Mouse (Mus musculus) heart, embryonic 14.5 days (tissue): ENCODE data around the gene Pan3. TPM values are rescaled to one million over a fixed set of nuclear protein-coding genes. Genes with fewer than 3 reads are reported as not detected.

Source experiments
- ATAC-seq: fragments of 200-750 bp; cut with Nextera tagmentation; 2 replicates; pipeline ENCODE4 v1.8.0; 2017; ENCODE audit warnings: low read depth, moderate TSS enrichment; ENCODE audit not compliant: insufficient number of reproducible peaks, insufficient read depth, low FRiP score
- H3K27ac ChIP-seq, 2 experiments: fragments of 200-500 bp in 1 of 2; fragments of 300-500 bp in 1 of 2; sonication (generic) in 1 of 2; replicated peaks in 1 of 2; 2 replicates each; pipeline ENCODE4 v1.5.1; 2012 to 2014; ENCODE audit warnings: low read depth in 2 of 2, low read length in 2 of 2, control low read depth in 1 of 2, mild to moderate bottlenecking in 1 of 2, mixed read lengths in 1 of 2; ENCODE audit not compliant: control insufficient read depth in 1 of 2, insufficient read depth in 1 of 2
- H3K27me3 ChIP-seq: fragments of 300-500 bp; sonication (generic); 2 replicates; pipeline ENCODE4 v1.6.1; 2014; ENCODE audit warnings: mild to moderate bottlenecking, low read length, control low read depth; ENCODE audit not compliant: control insufficient read depth, insufficient read depth
- H3K36me3 ChIP-seq: fragments of 300-500 bp; sonication (generic); 2 replicates; pipeline ENCODE4 v1.6.1; 2014; ENCODE audit warnings: mild to moderate bottlenecking, control low read depth, low read length, mixed read lengths; ENCODE audit not compliant: control insufficient read depth, insufficient read depth
- H3K4me1 ChIP-seq, 2 experiments: fragments of 200-500 bp in 1 of 2; fragments of 300-500 bp in 1 of 2; sonication (generic) in 1 of 2; 2 replicates each; pipeline ENCODE4 v1.6.1; 2012 to 2014; ENCODE audit warnings: low read length in 2 of 2, control low read depth in 1 of 2, mixed read lengths in 1 of 2; ENCODE audit not compliant: control insufficient read depth in 2 of 2, insufficient read depth in 2 of 2
- H3K4me2 ChIP-seq: fragments of 300-500 bp; sonication (generic); 2 replicates; pipeline ENCODE4 v1.6.1; 2014; ENCODE audit warnings: mild to moderate bottlenecking, low read length
- H3K4me3 ChIP-seq, 2 experiments: fragments of 200-500 bp in 1 of 2; fragments of 300-500 bp in 1 of 2; sonication (generic) in 1 of 2; 2 replicates each; pipeline ENCODE4 v1.5.1; 2012 to 2014; ENCODE audit warnings: low read length in 2 of 2, mild to moderate bottlenecking in 2 of 2, control low read depth in 1 of 2, low read depth in 1 of 2, moderate library complexity in 1 of 2; ENCODE audit not compliant: control insufficient read depth in 1 of 2, insufficient read depth in 1 of 2
- H3K9ac ChIP-seq: fragments of 300-500 bp; sonication (generic); 2 replicates; pipeline ENCODE4 v1.6.1; 2014; ENCODE audit warnings: mild to moderate bottlenecking, low read length
- H3K9me3 ChIP-seq: fragments of 300-500 bp; sonication (generic); 2 replicates; pipeline ENCODE4 v1.6.1; 2016; ENCODE audit warnings: low read length, control low read depth; ENCODE audit not compliant: control insufficient read depth
- WGBS: fragments of 180-500 bp; shearing (Covaris S2); extraction: QIAGEN DNeasy Blood & Tissue Kit; methylation state at CpG from one replicate; pipeline ENCODE4 v1.1.7; 2014; 5-methylcytosine and 5-hydroxymethylcytosine counted together
- polyA plus RNA-seq: library from polyadenylated mRNA; unstranded; fragments of >200 nt; fragmentation: Nextera tagmentation; extraction: Ambion mirVana; gene quantifications from 2 replicates; pipeline ENCODE4 v1.2.1, GENCODE M21; 2014

Gene Pan3
- polyA plus RNA-seq, 1 experiment from 2014 or later = 55.8 TPM

DNA sequence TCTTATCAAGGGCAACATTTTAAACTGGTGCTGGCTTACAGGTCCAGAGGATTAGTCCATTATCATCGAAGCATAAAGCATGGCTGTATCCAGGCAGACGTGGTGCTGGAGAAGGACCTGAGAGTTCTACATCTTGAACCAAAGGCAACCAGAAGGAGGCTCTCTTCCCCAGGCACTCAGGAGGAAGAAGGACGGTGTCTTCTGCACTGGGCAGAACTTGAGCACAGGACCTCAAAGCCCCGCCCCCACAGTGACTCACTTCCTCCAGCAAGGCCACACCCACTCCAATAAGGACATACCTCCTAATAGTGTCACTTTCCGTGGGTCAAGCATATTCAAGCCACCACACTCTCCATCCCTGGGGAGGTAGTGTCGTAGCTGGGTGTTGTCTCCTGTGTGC, 19.4 kb upstream of the Pan3 start:
- Histone ChIP-seq H3K27me3 (no peaks in the 10 kb centered on the region), H3K4me2 (no peak overlapping the region), H3K9ac (no peak overlapping the region), H3K4me1 (no peaks in the 10 kb centered on the region; a peak in 1 of 4 replicates), H3K27ac (no peak overlapping the region), H3K4me3 (no peak overlapping the region), H3K36me3 (no peaks in the 10 kb centered on the region), H3K9me3 (0 out of 2 replicates have a peak, but pooled peaks cover 3% of the 10 kb centered on the region)
- WGBS = 86% methylated on average over 6 of the region's 6 CpGs
- no peak for ATAC-seq

GRCm38 (mm10) chr5:147417986-147418385, 12.0 kb upstream of the Pan3 start:
- no peak overlapping the region for H3K4me2 ChIP-seq
- H3K27me3 ChIP-seq = no peaks in the 10 kb centered on the region
- no peak overlapping the region for H3K4me3 ChIP-seq
- H3K9ac ChIP-seq = no peak overlapping the region
- WGBS = 60% methylated on average over 1 of the region's 1 CpGs
- no peaks in the 10 kb centered on the region for H3K36me3 ChIP-seq
- H3K27ac ChIP-seq = no peak overlapping the region
- no peaks in the 10 kb centered on the region for H3K4me1 ChIP-seq
- H3K9me3 ChIP-seq = no peaks in the 10 kb centered on the region
- ATAC-seq = no peak

GRCm38 (mm10) chr5:147418394-147419121, 11.4 kb upstream of the Pan3 start:
- Histone ChIP-seq H3K4me3 (no peak overlapping the region), H3K4me1 (no peaks in the 10 kb centered on the region), H3K4me2 (peak overlapping the region; percentile 45), H3K27ac (no peak overlapping the region), H3K27me3 (no peaks in the 10 kb centered on the region), H3K9ac (no peak overlapping the region), H3K9me3 (no peaks in the 10 kb centered on the region), H3K36me3 (no peaks in the 10 kb centered on the region)
- ATAC-seq = no peak
- WGBS = 27% methylated on average over 10 of the region's 10 CpGs

DNA sequence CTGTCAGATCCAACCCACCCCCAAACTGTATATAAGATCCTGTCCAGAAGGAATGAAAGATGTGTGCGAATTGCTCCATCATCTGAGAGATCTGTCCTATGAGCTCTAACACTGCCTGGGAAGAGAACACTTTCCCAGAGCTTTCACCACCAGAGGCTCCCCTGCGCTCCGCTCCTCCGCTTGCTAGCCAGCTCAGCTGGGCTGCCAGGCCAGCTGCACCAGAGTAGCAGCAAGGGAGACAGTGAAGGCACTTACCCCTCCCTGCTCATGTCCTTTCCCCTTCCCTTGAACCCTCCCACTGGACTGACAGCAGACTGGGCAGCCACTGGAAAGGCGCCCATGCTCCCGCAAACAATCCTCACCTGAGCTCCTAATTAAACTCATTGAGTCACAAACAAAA, 6.3 kb upstream of the Pan3 start:
- Histone ChIP-seq H3K9ac (no peak overlapping the region), H3K4me2 (no peak overlapping the region), H3K27ac (no peak overlapping the region), H3K4me3 (no peak overlapping the region), H3K27me3 (no peaks in the 10 kb centered on the region), H3K4me1 (no peaks in the 10 kb centered on the region), H3K36me3 (no peaks in the 10 kb centered on the region), H3K9me3 (no peaks in the 10 kb centered on the region)
- WGBS = 32% methylated on average over 6 of the region's 6 CpGs
- ATAC-seq = no peak

GRCm38 (mm10) chr5:147426048-147426805, 3.7 kb upstream of the Pan3 start:
- Histone ChIP-seq H3K9ac (no peak overlapping the region), H3K9me3 (no peaks in the 10 kb centered on the region), H3K4me3 (no peak overlapping the region), H3K27me3 (no peaks in the 10 kb centered on the region), H3K4me2 (no peak overlapping the region), H3K4me1 (0 out of 4 replicates have a peak, but pooled peaks cover 0 to 8% of the 10 kb centered on the region in 2 experiments), H3K27ac (no peak overlapping the region), H3K36me3 (no peaks in the 10 kb centered on the region)
- 71% methylated on average over 4 of the region's 4 CpGs for WGBS
- ATAC-seq = no peak

DNA sequence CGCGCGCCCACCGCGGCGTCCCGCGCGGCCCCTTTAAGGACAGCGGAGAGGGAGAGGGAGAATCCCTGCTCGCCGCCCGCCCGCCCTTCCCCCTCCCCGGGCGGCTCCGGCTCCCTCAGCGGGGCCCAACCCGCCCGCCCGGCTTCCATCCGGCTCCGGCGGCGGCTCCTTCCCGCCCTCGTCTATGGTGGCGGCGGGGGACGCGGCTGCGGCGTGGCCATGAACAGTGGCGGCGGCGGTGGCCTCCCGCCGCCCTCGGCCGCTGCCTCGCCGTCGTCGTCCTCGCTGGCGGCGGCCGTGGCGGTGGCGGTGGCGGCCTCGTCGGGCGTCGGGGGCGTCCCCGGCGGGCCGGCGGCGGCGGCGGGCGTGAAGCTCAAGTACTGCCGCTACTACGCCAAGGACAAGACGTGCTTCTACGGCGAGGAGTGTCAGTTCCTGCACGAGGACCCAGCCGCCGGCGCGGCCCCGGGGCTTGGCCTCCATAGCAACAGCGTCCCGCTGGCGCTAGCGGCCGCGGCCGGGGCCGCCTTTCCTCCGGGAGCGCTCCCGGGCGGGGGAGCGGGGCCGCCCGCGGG, 487 bp downstream of the Pan3 start:
- no peaks in the 10 kb centered on the region for H3K27me3 ChIP-seq
- peak overlapping the region; percentile 81 for H3K4me2 ChIP-seq
- peak overlapping the region; percentile 99 for H3K9ac ChIP-seq
- ATAC-seq = peak; percentile 83
- peaks cover 4% of the 10 kb centered on the region; the same call in 1 of the 2 replicates for H3K36me3 ChIP-seq
- peak overlapping the region; percentile 92 to 100 for H3K4me3 ChIP-seq
- H3K9me3 ChIP-seq = no peaks in the 10 kb centered on the region
- under 1% methylated on average over 63 of the region's 91 CpGs for WGBS
- H3K27ac ChIP-seq = peak overlapping the region; percentile 96
- peaks cover 10 to 37% of the 10 kb centered on the region in 2 experiments for H3K4me1 ChIP-seq

GRCm38 (mm10) chr5:147430936-147431839, 1.2 kb downstream of the Pan3 start:
- H3K4me3 ChIP-seq = peak overlapping the region; percentile 92 to 100
- H3K27me3 ChIP-seq = no peaks in the 10 kb centered on the region
- peak; percentile 69 for ATAC-seq
- peak overlapping the region; percentile 81 for H3K4me2 ChIP-seq
- H3K9ac ChIP-seq = peak overlapping the region; percentile 99
- peaks cover 4% of the 10 kb centered on the region; the same call in 1 of the 2 replicates for H3K36me3 ChIP-seq
- under 1% methylated on average over 54 of the region's 68 CpGs for WGBS
- no peaks in the 10 kb centered on the region for H3K9me3 ChIP-seq
- peaks cover 10 to 43% of the 10 kb centered on the region in 2 experiments for H3K4me1 ChIP-seq
- peak overlapping the region; percentile 96 for H3K27ac ChIP-seq
